Mouse (Mus musculus) layer of hippocampus, adult 9-11 months (tissue): ENCODE measurements around the gene Lig3.

Experiments
- DNase-seq: peaks from one replicate; pipeline ENCODE4 v3.0.0; 2022

Gene Lig3

DNA sequence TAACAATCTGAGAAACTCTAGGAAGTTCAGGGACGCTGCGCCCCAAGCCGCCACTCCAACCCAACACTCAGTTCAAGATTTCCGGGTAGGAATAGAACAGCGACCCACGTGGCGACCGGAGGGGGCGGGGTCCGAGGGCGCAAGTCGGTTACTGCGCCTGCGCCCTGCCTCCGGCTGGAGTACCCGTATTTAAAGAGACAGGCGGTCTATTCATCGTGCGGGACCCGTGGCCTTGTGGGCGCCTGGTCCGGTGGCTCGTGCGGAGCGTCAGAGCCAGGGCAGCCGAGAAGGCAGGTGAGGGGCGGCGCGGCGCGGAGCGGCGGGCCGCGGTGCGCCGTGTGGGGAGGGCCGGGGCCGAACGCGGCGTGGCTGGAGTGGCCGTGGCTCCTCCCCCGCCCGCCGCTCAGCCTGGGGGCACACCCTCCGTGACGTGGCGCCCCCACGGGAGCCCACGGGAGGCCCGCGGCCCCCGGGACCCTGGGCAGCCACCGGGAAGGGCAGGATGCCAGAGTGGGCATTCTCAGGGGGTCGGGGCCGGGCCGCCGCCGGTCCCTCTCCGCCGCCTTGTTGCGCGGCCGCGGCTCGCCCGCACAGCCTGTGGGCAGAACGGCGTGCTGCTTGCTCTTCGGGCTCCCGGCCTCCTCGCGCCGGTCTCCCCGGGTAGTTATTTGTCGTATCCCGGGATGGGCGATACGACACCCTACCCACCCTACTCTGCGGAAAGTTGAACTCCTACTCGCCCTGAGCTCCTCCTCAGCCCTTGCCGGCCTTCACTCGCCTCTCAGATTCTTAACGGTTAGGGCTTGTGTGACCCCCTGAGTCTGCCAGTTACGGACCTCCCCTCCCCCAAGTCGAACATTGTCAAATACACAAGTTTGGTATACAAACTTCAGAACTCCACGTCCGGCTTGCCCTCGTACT is at the start of gene Lig3:
Gene Lig3 (plus strand): TSS at position 126 of the 921 bp plus-strand sequence.
- DNase-seq, result peak; percentile 94

DNA sequence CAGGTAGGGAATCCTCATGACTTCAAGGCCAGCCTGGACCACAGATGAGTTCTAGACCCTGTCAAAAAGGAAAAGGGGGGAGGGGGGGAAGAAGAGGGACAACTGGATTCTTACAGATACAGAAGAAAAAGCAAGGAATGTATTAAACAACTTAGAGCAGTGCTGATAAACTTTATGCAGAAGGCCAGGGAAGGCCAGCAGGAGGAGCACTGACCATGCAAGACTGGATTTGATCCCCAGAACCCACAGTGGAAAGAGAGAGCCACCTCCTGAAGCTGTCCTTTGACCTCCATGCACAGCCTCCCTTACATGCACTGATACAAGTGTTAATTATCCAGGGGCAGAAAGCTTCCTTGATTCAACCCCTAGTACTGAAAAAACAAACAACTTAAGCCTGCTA is 46.7 kb upstream of the Lig3 start:
- no peak for DNase-seq

DNA sequence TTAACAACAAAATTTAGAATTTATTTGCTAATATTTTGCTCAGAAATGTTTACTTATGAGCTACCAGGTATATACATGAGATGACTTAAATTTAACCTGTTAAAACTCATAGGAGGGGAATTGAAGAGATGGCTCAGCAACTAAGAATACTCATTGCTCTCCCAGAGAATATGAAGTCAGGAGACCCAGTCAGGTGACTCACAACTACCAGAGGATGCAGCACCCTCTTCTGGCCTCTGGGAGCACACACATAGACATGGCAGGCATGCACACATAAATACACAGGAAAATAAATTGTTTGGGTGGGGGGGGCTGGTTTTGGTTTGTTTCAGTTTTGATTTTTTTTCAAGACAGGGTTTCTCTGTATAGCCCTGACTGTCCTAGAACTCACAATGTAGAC is 41.9 kb upstream of the Lig3 start:
- DNase-seq, result no peak

DNA sequence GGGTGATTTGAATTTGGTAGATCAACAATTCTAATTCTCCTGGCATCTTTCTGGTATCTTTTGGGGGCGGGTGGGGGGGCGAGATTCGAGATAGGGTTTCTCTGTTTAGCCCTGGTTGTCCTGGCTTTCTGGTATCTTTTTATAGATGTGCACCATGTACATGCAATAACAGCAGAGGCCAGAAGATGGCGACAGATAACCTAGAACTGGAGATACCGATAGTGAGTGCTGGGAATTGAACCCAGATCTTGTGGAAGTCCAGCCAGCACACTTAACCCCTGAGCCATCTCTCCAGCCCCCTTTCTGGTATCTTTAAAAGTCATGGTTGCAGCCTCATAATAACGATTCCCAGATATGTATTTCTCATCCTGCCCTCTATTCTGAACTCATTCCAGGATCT is 34.8 kb upstream of the Lig3 start:
- DNase-seq, result no peak

DNA sequence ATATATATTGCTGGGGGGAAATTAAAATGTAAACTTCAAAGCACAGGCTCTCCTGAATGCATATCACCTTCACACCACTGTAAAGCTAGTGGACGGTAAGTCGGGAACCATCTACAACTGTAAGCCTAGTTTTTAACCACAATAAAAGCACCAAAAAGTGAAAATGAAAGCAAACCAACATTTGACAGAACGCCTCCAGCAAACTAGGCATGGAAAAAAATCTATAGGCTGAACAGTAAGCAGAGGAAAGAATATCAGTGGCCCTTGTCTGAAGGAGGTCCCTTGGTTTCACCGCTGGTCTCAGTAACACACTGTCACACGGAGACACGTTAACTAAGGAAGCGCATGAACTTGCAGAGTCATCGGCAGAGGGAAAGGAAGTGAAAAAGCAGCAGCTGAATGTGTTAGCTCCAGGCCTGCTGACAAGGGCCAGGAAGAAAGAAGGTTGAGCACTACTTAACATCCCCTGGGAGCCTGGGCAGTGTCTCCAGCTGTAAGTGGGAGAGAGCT is 34.0 kb upstream of the Lig3 start:
- no peak for DNase-seq

DNA sequence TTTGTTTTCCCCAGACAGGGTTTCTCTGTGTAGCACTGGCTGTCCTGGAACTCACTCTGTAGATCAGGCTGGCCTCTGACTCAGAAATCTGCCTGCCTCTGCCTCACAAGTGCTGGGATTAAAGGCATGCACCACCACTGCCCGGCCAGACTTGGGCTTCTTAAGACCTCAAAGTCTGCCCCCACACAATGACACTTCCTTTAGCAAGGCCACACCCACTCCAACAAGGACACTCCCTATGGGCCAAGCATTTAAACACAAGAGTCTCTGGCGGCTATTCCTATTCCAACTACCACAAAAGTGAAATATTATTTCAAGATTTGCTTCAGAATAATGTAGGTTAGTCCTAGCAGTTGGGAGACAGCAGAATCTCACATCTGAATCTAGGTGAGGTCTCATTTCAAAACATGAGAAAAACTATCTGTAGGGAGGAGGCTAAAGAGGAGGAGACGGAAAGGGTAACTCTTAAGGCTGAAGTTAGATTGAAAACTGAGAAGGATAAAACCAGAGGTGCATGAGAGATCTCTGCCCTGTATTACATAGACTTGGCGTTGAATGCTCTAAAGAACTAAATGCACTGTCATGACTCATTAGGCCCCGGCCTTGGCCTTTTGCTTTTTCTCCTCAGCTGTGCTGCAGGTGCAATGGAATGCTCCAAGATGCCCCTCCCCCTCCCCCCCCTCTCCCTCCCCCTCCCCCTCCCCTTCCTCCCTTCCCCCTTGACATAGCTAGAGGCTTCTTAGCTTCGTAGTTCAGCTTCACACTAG is 28.4 kb upstream of the Lig3 start:
- DNase-seq, result no peak

DNA sequence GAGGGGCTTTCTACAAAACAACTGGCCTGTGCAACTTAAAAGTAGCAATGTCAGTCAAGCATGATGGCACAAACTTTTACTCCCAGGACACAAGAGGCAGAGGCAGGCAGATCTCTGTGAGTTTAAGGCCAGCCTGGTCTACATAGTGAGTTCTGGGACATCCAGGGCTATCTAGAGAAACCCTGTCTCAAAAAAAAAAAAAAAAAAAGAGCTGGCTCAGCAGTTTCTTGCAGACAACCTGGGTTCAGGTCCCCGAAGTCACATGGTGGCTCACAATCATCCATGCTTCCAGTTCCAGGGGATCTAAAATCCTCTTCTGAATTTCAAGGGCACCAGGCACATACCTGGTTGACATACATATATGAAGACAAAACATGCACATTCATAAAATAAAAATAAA is 25.0 kb upstream of the Lig3 start:
- DNase-seq, result no peak

DNA sequence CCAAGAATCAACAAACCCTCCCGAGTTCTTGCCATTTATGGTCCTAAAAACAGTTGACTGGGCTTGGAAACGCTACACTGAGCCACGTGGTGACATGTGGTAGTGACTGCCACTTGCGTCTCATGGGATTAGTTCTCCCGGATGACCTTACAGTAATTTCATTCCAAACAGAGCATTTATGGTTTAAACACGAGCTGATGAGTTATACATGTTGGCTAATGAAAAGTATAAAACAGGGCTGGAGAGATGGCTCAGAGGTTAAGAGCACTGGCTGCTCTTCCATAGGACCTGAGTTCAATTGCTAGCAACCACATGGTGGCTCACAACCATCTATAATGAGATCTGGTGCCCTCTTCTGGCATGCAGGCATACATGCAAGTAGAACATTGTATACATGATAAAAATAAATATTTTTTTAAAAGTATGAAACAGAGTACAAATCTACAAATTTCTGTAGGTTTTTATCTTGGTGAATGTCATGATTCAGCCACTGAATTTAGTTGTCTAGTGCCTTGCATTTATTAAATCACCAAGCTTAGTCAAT is 18.6 kb upstream of the Lig3 start:
- no peak for DNase-seq

DNA sequence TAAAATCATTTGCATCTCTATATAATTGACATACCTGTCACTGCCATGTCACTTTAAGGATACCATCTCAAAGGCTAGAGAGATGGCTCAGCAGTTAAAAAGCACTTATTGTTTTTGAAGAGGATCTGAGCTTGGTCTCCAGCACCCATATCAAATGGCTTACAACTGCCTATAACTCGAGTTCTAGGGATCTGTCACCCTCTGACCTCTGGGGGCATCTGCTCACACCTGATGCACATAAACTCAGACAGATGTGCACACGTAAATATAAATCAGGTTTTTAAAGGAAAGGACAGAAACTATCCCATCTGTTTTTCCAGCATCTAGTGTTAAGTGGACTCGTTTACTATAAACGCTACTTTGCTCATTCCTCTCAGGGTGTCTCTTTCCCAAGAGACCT is 17.6 kb upstream of the Lig3 start:
- no peak for DNase-seq

DNA sequence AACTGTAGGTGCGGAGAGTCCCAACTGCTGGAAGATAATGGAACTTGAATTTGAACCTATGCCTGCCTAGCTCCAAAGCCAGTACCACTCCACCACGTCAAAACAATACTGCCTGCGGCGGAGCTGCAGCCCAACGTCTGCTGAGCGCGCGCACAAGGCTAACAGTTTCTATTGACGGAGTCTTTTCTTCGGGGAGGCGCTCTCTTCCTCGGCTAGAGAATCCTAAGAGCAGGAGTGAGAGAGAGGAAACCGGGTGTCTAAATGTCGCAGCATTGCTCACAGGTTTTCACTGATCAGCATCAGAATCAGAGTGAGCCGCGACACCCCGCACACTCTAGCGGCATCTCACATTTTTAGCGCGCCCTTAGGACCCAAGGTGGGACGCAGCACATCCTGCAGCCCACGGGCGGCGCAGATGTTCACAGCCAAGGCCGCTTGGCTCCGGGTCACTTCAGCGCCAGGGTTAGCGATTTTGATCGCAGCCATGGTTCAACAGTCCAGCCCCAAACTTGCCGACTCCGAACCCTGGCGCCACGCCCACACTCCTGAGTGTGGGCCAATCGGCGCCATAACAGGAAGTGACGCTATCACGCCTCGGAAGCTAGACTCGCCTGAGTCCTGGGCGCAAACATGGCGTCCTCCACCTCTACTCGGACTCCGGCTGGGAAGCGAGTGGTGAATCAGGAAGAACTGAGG is 17.0 kb upstream of the Lig3 start, which contains the start of the genes Cct6b and Zfp830:
Gene Cct6b (minus strand): TSS at position 580 of the 696 bp plus-strand sequence.
Gene Zfp830 (plus strand): TSS at position 604 of the 696 bp plus-strand sequence.
- peak; percentile 92 for DNase-seq

DNA sequence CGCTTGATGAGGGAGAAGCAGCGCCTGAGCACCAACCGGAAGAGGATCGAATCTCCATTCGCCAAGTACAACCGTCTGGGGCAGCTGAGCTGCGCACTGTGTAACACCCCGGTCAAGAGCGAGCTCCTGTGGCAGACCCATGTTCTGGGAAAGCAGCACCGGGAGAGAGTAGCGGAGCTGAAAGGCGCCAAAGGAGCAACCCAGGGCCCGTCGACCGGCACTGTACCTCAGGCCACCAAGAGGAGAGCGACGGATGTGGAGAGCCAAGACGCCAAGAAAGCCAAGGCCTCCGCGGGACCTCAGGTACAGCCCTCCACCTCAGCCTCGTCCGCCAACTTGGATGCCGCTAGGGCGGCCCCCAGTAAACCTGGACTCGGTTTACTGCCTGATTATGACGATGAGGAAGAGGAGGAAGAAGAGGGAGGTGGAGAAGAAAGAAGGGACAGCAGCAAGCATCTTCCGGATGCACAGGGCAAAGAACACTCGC is 16.4 kb upstream of the Lig3 start:
- DNase-seq, result no peak

DNA sequence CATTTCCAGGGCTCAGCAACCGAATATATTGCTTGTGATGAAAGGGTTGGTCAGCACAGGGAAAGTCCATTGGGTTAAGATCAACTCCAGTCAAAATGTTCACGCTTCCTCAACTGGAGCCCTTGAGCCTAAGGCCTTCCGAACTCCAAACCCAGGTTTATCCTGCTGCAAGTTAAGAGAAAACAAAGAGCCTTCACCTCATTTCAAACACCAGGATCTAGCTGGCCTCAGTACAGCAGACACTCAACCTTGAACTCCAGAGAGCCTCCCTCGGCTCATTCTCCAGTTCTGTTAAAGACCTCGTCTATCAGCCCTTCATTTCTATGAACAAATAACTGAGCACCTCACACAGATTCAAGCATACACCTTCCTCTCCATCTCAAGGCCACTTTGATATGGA is 774 bp upstream of the Lig3 start:
- no peak for DNase-seq

DNA sequence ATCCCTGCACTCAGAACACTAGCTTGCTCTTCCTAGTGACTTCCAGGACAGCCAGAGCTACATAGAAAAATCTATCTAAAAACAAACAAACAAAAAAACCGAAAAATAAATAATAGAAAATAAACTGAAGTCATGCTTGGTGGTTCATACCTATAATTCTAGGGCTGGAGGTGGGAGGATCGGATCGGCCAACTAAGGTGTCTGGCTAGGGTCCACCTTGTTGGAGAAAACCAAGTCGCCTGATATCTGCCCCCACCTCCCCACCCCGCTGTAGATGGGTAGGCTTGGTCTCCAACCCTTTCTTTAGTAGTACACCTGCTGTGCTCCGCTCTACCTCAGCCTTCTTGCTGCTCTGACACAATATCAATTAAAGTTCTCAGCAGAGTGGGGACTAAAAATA is 1.3 kb downstream of the Lig3 start:
- DNase-seq, result no peak

DNA sequence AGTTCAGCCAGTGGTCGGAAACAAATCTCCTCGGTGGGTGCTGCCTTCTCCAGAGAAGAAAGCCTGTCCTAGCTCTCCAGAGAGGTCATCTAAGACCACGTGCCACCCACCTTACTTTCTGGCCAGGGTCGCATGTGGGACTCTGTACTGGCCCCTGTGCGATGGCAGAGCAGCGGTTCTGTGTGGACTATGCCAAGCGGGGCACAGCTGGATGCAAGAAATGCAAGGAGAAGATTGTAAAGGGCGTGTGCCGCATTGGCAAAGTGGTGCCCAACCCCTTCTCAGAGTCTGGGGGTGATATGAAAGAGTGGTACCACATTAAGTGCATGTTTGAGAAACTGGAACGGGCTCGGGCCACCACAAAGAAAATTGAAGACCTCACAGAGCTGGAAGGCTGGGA is 2.5 kb downstream of the Lig3 start:
- DNase-seq, result no peak

DNA sequence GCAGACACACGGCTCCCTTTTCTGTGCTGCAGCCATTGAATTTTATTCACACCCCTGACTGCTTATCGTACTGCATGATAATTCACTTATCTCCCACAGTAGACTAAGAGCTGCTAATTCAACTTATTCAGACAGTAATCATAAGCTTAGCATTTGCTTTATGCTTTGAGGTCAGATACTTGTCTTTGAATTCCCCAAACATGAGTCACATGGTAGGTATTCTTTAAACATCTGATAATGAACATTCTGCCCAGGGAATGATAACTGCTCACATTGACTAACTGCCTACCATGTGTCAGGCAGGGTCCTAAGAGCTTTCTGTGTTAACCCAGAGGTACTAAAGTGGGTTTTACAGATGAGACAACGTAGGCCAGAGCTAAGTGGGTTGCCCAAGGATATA is 25.7 kb downstream of the Lig3 start:
- no peak for DNase-seq

DNA sequence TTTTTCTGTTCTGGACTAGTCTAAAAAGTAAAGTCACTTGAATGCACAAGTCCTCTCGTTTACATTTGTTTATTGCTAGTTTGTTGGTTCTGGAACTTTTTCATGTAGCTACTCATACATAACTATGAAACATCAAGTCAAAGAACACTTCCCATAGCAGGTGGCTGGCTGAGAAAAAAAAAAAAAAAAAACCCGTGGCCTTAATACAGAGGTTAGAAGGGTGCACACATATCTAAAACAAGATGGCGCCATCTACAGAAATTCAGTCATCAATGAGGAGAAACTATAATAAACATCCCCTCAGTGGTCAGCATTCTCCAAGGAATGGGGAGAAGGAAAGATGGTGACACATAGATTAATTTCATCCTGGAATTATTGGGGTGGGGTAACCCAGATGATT is 26.5 kb downstream of the Lig3 start:
- DNase-seq, result no peak

DNA sequence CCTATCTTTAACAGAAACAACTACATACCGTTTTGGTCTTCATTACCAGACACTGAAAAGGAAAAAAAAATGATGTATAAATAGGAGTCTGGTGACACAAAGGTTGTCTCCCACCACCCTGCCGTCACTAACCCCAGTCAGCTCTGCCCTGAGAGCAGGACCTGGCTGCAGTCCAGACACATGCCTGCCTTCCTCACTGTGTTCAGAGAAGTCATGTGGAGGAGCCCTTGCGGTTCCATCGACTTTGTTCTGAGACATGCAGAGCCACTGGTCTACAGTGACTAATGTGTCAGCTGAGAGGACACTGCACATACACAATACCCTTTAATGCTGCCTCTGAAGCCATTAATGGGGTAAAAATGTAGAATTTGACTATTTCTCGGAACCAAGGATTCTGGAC is 27.6 kb downstream of the Lig3 start:
- DNase-seq, result peak; percentile 45

DNA sequence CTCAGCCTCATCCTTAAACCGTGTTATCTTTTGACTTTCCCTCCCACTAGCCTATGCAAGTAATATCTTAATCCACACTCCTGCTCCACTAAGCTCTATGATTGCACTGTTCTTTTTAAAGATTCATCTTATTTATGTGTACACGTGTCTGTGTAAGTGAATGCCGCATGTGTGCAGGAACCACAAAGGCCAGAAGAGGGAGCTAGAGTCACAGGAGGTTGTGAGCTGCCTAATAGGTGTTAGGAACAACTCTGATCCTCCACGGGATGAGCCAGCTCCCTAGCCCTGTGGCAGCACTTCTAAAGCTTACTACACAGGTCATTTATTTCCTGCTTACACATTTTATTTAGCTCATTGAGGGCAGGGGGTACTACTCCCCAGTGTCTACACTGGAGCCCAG is 38.4 kb downstream of the Lig3 start:
- DNase-seq, result peak; percentile 46

DNA sequence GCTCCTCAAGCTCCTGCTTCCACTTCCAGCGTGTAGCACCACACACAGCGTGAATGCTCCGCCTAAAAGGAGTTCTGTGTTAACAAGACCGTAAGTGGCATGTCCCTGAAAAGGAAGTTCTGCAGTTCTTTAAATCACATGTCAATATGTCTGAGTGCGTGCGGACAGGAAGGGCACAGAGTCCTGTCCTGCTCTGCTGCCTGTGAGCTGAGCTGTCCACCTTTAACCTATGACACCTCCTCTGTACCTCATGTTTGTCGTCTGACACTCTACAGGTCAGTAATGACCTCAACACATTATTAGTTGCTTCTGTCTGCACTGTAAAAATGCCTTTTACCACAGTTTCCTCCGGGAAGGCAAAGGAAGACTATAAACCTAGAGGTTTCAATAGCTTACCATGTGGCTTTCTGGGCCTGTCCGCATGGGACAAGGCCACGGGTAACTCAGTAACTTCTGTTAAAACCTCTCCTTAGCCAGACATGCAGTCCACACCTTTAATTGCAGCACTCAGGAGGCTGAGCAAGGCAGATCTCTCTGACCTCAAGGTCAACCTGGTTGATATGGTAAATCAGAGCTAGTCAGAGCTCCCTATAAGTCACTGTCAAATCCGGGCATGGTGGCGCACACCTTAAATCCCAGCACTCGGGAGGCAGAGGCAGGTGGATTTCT is 40.0 kb downstream of the Lig3 start:
- no peak for DNase-seq

DNA sequence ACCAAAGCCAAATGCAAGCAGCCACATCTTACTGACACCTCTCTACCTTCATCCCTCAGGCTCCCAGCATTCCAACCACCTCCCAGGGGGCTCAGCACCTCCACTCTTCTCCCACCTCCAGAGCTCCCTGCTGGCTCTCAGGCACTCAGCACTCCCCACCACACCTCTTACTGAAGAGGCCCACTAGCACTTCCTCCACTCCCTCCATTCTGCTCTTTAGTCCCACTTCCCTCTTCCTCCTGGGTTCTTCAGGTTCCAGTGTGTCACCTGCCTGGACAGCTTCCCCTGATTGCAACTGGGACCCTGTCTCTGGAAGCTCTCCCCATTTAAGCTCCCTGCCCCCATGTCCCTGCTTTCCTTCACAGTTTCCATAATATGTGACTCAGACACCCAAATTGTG is 45.9 kb downstream of the Lig3 start:
- DNase-seq, result no peak

DNA sequence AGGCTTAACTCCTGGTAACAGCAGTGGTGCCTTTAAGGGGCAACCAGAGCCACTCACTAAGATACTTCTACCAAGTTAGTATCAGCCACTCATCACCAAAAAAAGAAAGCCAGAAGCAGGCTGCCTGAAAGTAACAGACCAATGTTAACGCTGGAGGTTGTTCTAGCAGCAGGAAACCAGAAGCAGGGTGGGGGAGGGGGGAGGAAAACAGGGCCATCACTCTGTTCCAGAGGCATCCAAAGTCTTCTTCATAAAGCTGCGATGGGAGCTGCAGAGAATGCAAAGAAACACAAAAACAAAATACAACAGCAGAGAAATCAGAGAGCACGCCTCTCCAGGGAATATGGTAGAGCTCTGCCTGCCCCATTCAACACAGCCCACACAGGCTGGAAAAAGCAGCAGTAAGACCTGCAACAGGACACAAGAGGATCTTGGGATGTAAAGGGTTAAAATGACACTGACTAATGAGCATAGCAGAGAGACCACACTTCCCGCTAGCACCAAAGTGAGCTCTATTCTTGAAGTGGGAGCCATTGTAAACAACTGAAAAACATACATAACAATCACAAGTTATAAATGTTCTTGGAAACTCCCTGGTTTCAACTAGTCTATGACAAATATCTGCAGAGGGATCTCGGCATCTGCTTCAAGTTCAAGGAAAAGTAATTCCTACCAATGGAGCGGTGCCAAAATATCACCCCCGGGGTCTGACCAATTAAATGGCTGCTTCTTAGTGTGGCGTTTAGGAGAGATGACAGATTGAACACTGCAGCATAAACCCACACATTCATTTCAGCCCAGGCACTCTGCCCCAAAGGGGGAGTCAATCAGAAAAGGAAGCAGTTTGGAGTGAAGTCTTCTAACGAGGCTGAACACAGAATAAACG is 50.3 kb downstream of the Lig3 start:
- DNase-seq, result peak; percentile 51
